Mouse (Mus musculus) stomach, postnatal 0 days (tissue): ENCODE data around the gene Slc25a4.

Experiments
- CTCF ChIP-seq: IDR thresholded peaks from 2 replicates; pipeline ENCODE4 v1.5.1; 2016; ENCODE audit warnings: antibody characterized with exemption, low read depth, mild to moderate bottlenecking, moderate library complexity
- EP300 ChIP-seq: optimal IDR thresholded peaks from 2 replicates; pipeline ENCODE3; 2016; ENCODE audit warnings: antibody characterized with exemption

DNA sequence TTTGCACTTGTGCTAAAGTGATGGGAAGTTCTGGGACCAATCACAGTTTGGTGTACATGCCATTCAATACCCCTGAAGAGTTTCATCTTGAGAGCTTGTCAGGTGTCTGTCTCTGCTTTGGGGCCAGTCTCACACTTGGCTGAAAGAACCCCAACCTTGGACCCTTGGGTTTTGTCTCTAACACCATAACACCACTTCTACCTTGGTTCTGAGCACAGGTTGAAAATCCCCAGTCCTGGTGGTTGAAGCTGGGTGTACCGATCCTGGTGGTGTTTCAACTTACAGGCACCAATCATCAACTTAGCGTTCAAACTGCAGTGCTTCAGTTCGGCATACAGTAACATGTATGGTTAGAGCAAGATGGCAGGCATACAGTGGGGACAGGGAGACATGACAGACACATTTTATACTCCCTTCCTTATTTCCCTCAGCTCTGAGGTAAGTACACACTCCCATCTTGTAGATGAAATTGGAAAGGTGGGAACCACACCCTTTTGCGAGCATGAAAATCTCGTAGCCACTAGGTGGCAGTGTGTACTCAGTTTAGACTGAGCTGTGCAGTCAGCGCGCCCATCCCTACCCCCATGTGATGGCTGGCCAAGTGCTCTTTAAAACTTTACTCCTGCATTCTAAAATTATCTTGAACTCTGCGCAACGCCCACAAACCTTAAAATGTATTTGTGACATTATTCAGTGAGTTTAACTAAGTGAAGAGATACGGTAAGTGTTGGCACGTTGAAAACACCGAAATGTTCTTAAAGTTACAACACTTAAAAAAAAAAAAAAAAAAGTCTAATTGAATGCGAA is 30.7 kb upstream of the Slc25a4 start:
- TF ChIP-seq CTCF (peak; percentile 92), EP300 (no peak)
